Mouse (Mus musculus): ENCODE results near the gene Ttc7. TPM values are rescaled to one million over a fixed set of nuclear protein-coding genes. Genes with fewer than 3 reads are reported as not detected.

The Ttc7 gene
- polyA plus RNA-seq, 1 experiment from 2014 or later = 2.1 TPM

GRCm38 (mm10) chr17:87406646-87407045 lies 124.0 kb downstream of the Ttc7 start:
- Histone ChIP-seq H3K36me3 (ENCODE audit: control insufficient read depth, insufficient read depth, low read length) (no peaks in the 10 kb centered on the region), H3K9me3 (ENCODE audit: control insufficient read depth, low read length) (no peaks in the 10 kb centered on the region), H3K27me3 (ENCODE audit: control insufficient read depth, insufficient read depth, low read length) (no peaks in the 10 kb centered on the region), H3K4me3 (ENCODE audit: low read depth, low read length) (no peak overlapping the region), H3K4me1 (ENCODE audit: control insufficient read depth, insufficient read depth, low read length) (no peaks in the 10 kb centered on the region), H3K27ac (ENCODE audit: low read depth, low read length) (no peak overlapping the region), H3K9ac (ENCODE audit: low read length) (no peak overlapping the region), H3K4me2 (ENCODE audit: low read depth) (no peak overlapping the region)
- DNase-seq (ENCODE audit: low spot score) (no peak), ATAC-seq (ENCODE audit: insufficient read depth, low FRiP score, low TSS enrichment) (no peak)
- 78% methylated on average over 4 of the region's 4 CpGs for WGBS

GRCm38 (mm10) chr17:87418082-87418481 lies 135.4 kb downstream of the Ttc7 start:
- 84% methylated on average over 7 of the region's 7 CpGs for WGBS
- Histone ChIP-seq H3K36me3 (ENCODE audit: control insufficient read depth, insufficient read depth, low read length) (no peaks in the 10 kb centered on the region; the same call in 1 of the 2 replicates), H3K4me1 (ENCODE audit: control insufficient read depth, insufficient read depth, low read length) (no peaks in the 10 kb centered on the region), H3K27me3 (ENCODE audit: control insufficient read depth, insufficient read depth, low read length) (no peaks in the 10 kb centered on the region), H3K27ac (ENCODE audit: low read depth, low read length) (no peak overlapping the region), H3K4me2 (ENCODE audit: low read depth) (no peak overlapping the region), H3K4me3 (ENCODE audit: low read depth, low read length) (no peak overlapping the region), H3K9ac (ENCODE audit: low read length) (no peak overlapping the region), H3K9me3 (ENCODE audit: control insufficient read depth, low read length) (no peaks in the 10 kb centered on the region)
- DNase-seq (ENCODE audit: low spot score) (no peak), ATAC-seq (ENCODE audit: insufficient read depth, low FRiP score, low TSS enrichment) (no peak)

- no peak for DNase-seq (ENCODE audit: low spot score)
- H3K36me3 ChIP-seq (ENCODE audit: control insufficient read depth, insufficient read depth, low read length) = 0 out of 2 replicates have a peak, but pooled peaks cover 2% of the 10 kb centered on the region
- ATAC-seq (ENCODE audit: insufficient read depth, low FRiP score, low TSS enrichment) = no peak
- no peak within 1 kb of the TSS for H3K9ac ChIP-seq (ENCODE audit: low read length)
- no peaks in the 10 kb centered on the region for H3K4me1 ChIP-seq (ENCODE audit: control insufficient read depth, insufficient read depth, low read length)
- WGBS = 57% methylated on average over 24 of the region's 24 CpGs
- H3K9me3 ChIP-seq (ENCODE audit: control insufficient read depth, low read length) = no peaks in the 10 kb centered on the region
- no peak within 1 kb of the TSS for H3K27ac ChIP-seq (ENCODE audit: low read depth, low read length)
- H3K4me2 ChIP-seq (ENCODE audit: low read depth) = no peak within 1 kb of the TSS
- H3K27me3 ChIP-seq (ENCODE audit: control insufficient read depth, insufficient read depth, low read length) = no peaks in the 10 kb centered on the region
- H3K4me3 ChIP-seq (ENCODE audit: low read depth, low read length) = no peak within 1 kb of the TSS
Observed at GRCm38 (mm10) chr17:87427511-87427910, 144.8 kb downstream of the Ttc7 start, which contains the start of gene Stpg4. TSS of gene Stpg4 (minus strand) at chr17:87427741.

- Histone ChIP-seq H3K27ac (ENCODE audit: low read depth, low read length) (no peak overlapping the region), H3K36me3 (ENCODE audit: control insufficient read depth, insufficient read depth, low read length) (0 out of 2 replicates have a peak, but pooled peaks cover 4% of the 10 kb centered on the region), H3K9me3 (ENCODE audit: control insufficient read depth, low read length) (no peaks in the 10 kb centered on the region), H3K4me1 (ENCODE audit: control insufficient read depth, insufficient read depth, low read length) (no peaks in the 10 kb centered on the region), H3K27me3 (ENCODE audit: control insufficient read depth, insufficient read depth, low read length) (no peaks in the 10 kb centered on the region), H3K4me2 (ENCODE audit: low read depth) (no peak overlapping the region), H3K4me3 (ENCODE audit: low read depth, low read length) (no peak overlapping the region), H3K9ac (ENCODE audit: low read length) (no peak overlapping the region)
- 86% methylated on average over 3 of the region's 3 CpGs for WGBS
- ATAC-seq (ENCODE audit: insufficient read depth, low FRiP score, low TSS enrichment) (no peak), DNase-seq (ENCODE audit: low spot score) (no peak)
Observed at GRCm38 (mm10) chr17:87429431-87429830, 146.7 kb downstream of the Ttc7 start.

Other genes with a start within 250 kb of the Ttc7 start
- 15.4 and 16.8 TPM in 2 replicates for gene Socs5, start 175.2 kb upstream of the Ttc7 start, polyA plus RNA-seq (2014; fragmentation: Nextera tagmentation; extraction: Ambion mirVana)
- gene Mcfd2, start 17.0 kb upstream of the Ttc7 start, polyA plus RNA-seq (2014; fragmentation: Nextera tagmentation; extraction: Ambion mirVana) = 74.1 and 79.4 TPM in 2 replicates
- 0.39 TPM in 1 of 2 replicates, not detected in the other for gene Stpg4, start 144.9 kb downstream of the Ttc7 start, polyA plus RNA-seq (2014; fragmentation: Nextera tagmentation; extraction: Ambion mirVana)
- 1,603 and 1,604 TPM in 2 replicates for gene Calm2, start 164.0 kb downstream of the Ttc7 start, polyA plus RNA-seq (2014; fragmentation: Nextera tagmentation; extraction: Ambion mirVana)